Mouse (Mus musculus): Measurements from ENCODE around the gene Sik3. TPM values are rescaled to one million over a fixed set of nuclear protein-coding genes. Genes with fewer than 3 reads are reported as not detected.

Gene Sik3
- polyA plus RNA-seq, 1 experiment from 2014 or later = 5.0 TPM

- peak overlapping the region; percentile 95 for H3K27ac ChIP-seq (ENCODE audit: low read depth)
- H3K9ac ChIP-seq (replicated peaks) = peak overlapping the region; percentile 16; the same call in 1 of the 2 replicates
- H3K4me1 ChIP-seq (ENCODE audit: insufficient read depth) = peaks cover 29% of the 10 kb centered on the region
- H3K36me3 ChIP-seq (replicated peaks; ENCODE audit: insufficient read depth, low read length) = peaks cover 33% of the 10 kb centered on the region
- no peak overlapping the region for H3K4me3 ChIP-seq (ENCODE audit: low read depth, low read length)
- no peak for DNase-seq
- WGBS (ENCODE audit: insufficient replicate concordance) = 60% methylated on average over 10 of the region's 10 CpGs
- H3K4me2 ChIP-seq (ENCODE audit: low read depth, low read length) = no peak overlapping the region
- TF ChIP-seq CTCF (IDR thresholded peaks at IDR 0.05; ENCODE audit: low read depth) (no peak), EP300 (IDR thresholded peaks at IDR 0.05; ENCODE audit: low read depth) (no peak)
- H3K9me3 ChIP-seq (ENCODE audit: low read length) = no peaks in the 10 kb centered on the region
- ATAC-seq = no peak
- no peaks in the 10 kb centered on the region for H3K27me3 ChIP-seq (ENCODE audit: insufficient read depth, low read length)
These were observed 202.3 kb downstream of the Sik3 start for GRCm38 (mm10) chr9:46214946-46215337.

GRCm38 (mm10) chr9:46215338-46216322, 203.0 kb downstream of the Sik3 start:
- DNase-seq = peak; percentile 64
- Histone ChIP-seq H3K9me3 (ENCODE audit: low read length) (no peaks in the 10 kb centered on the region), H3K9ac (replicated peaks) (peak overlapping the region; percentile 32; the same call in 1 of the 2 replicates), H3K4me1 (ENCODE audit: insufficient read depth) (peaks cover 29% of the 10 kb centered on the region), H3K36me3 (replicated peaks; ENCODE audit: insufficient read depth, low read length) (peaks cover 34% of the 10 kb centered on the region), H3K4me3 (ENCODE audit: low read depth, low read length) (no peak overlapping the region), H3K4me2 (ENCODE audit: low read depth, low read length) (peak overlapping the region; percentile 26), H3K27me3 (ENCODE audit: insufficient read depth, low read length) (no peaks in the 10 kb centered on the region), H3K27ac (ENCODE audit: low read depth) (peak overlapping the region; percentile 95)
- TF ChIP-seq CTCF (IDR thresholded peaks at IDR 0.05; ENCODE audit: low read depth) (no peak), EP300 (IDR thresholded peaks at IDR 0.05; ENCODE audit: low read depth) (peak; percentile 85)
- peak; percentile 81 for ATAC-seq
- WGBS (ENCODE audit: insufficient replicate concordance) = 26% methylated on average over 11 of the region's 11 CpGs

DNA sequence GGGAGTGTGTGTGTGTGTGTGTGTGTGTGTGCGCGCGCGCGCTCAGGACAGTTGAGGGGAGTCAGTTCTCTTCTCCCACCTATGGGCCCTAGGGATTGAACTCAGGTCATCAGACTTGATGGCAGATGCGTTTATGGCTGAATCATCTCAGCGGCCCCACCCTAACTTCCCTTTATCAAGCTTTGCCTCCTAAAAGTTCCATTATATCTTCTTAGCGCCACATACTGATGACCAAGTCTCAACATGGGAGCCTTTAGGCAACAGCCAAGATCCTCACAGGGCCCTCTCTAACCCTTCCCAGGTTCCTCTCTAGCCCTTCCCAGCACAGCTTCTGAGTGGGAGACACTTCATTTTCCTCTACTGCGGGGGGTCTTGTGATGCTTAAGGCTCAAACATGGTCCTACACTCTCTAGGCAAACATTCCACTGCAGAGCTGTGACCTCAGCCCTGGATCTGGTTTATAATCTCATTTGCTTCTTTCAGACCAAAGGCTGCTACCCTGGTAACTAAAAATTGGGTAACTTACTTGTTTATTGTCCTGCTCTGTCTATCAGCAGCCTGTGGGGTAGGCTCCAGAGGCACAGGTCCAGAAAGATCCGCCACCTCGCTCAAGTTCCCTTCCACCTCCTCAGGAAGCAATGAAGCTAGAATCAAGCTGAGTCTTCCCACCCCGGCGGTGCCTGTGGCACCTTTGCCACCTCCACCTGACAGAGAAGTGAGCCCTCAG, 204.3 kb downstream of the Sik3 start:
- Histone ChIP-seq H3K36me3 (replicated peaks; ENCODE audit: insufficient read depth, low read length) (peaks cover 37% of the 10 kb centered on the region), H3K9ac (replicated peaks) (peak overlapping the region; percentile 32; the same call in 1 of the 2 replicates), H3K9me3 (ENCODE audit: low read length) (no peaks in the 10 kb centered on the region), H3K27me3 (ENCODE audit: insufficient read depth, low read length) (no peaks in the 10 kb centered on the region), H3K4me2 (ENCODE audit: low read depth, low read length) (no peak overlapping the region), H3K4me3 (ENCODE audit: low read depth, low read length) (no peak overlapping the region), H3K4me1 (ENCODE audit: insufficient read depth) (peaks cover 29% of the 10 kb centered on the region), H3K27ac (ENCODE audit: low read depth) (peak overlapping the region; percentile 95)
- TF ChIP-seq CTCF (IDR thresholded peaks at IDR 0.05; ENCODE audit: low read depth) (no peak), EP300 (IDR thresholded peaks at IDR 0.05; ENCODE audit: low read depth) (no peak)
- WGBS (ENCODE audit: insufficient replicate concordance) = 77% methylated on average over 13 of the region's 13 CpGs
- ATAC-seq (peak; percentile 73), DNase-seq (peak; percentile 37)

DNA sequence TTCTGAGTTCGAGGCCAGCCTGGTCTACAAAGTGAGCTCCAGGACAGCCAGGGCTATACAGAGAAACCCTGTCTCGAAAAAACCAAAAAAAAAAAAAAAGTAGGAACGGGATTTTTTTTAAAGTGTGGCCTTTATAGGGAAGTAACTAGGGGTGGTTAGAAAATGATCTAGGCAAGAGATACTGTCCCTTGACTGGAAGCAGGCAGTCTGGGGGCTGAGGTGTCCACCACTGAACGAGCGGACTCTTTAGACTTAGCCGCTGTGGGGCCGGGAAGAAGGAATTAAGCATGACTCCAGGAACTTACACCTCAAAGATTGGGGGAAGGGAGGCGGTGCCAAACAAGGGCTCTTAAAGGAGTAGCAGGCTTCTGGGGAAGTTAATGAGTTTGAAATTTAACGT, 205.6 kb downstream of the Sik3 start:
- WGBS (ENCODE audit: insufficient replicate concordance) = 56% methylated on average over 9 of the region's 9 CpGs
- DNase-seq = no peak
- H3K36me3 ChIP-seq (replicated peaks; ENCODE audit: insufficient read depth, low read length) = peaks cover 37% of the 10 kb centered on the region
- TF ChIP-seq EP300 (IDR thresholded peaks at IDR 0.05; ENCODE audit: low read depth) (no peak), CTCF (IDR thresholded peaks at IDR 0.05; ENCODE audit: low read depth) (no peak)
- H3K4me1 ChIP-seq (ENCODE audit: insufficient read depth) = peaks cover 29% of the 10 kb centered on the region
- no peak for ATAC-seq
- no peak overlapping the region for H3K27ac ChIP-seq (ENCODE audit: low read depth)
- H3K9me3 ChIP-seq (ENCODE audit: low read length) = no peaks in the 10 kb centered on the region
- no peak overlapping the region for H3K9ac ChIP-seq (replicated peaks)
- no peaks in the 10 kb centered on the region for H3K27me3 ChIP-seq (ENCODE audit: insufficient read depth, low read length)
- no peak overlapping the region for H3K4me2 ChIP-seq (ENCODE audit: low read depth, low read length)
- no peak overlapping the region for H3K4me3 ChIP-seq (ENCODE audit: low read depth, low read length)

DNA sequence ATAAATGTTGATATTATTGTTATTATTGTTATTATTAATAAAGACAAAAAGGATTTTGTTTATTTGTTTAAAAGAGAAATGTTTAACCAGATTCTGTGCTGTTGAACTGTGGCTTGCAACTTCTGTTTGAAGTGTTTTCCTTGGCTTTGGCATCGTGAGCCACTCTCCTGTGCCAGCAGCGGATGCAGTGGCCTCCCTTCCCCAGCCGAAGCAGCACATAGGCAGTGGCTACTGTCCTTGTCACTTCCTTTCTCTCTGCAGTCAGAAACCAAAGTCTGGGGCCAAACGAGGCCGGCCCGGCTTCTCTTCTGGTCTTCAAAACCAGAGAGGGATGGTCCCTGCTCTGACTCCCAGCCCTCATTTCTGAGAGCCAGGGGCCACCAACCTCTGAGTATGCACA, 210.5 kb downstream of the Sik3 start:
- no peak overlapping the region for H3K4me2 ChIP-seq (ENCODE audit: low read depth, low read length)
- no peak overlapping the region for H3K4me3 ChIP-seq (ENCODE audit: low read depth, low read length)
- H3K9ac ChIP-seq (replicated peaks) = no peak overlapping the region
- H3K27ac ChIP-seq (ENCODE audit: low read depth) = 0 out of 2 replicates have a peak overlapping the region, but pooled peaks have one; percentile 2
- TF ChIP-seq CTCF (IDR thresholded peaks at IDR 0.05; ENCODE audit: low read depth) (no peak), EP300 (IDR thresholded peaks at IDR 0.05; ENCODE audit: low read depth) (no peak)
- H3K36me3 ChIP-seq (replicated peaks; ENCODE audit: insufficient read depth, low read length) = peaks cover 32% of the 10 kb centered on the region
- H3K4me1 ChIP-seq (ENCODE audit: insufficient read depth) = peaks cover 18% of the 10 kb centered on the region
- H3K9me3 ChIP-seq (ENCODE audit: low read length) = no peaks in the 10 kb centered on the region
- H3K27me3 ChIP-seq (ENCODE audit: insufficient read depth, low read length) = no peaks in the 10 kb centered on the region
- 74% methylated on average over 6 of the region's 6 CpGs for WGBS (ENCODE audit: insufficient replicate concordance)
- no peak for DNase-seq
- no peak for ATAC-seq

GRCm38 (mm10) chr9:46224101-46224500, 211.5 kb downstream of the Sik3 start:
- whole genome bisulfite sequencing (ENCODE audit: insufficient replicate concordance) = 55% methylated on average over 3 of the region's 3 CpGs
- TF ChIP-seq CTCF (IDR thresholded peaks at IDR 0.05; ENCODE audit: low read depth) = no peak
- TF ChIP-seq EP300 (IDR thresholded peaks at IDR 0.05; ENCODE audit: low read depth) = no peak
- Histone ChIP-seq H3K9ac (replicated peaks) (no peak overlapping the region), H3K36me3 (replicated peaks; ENCODE audit: insufficient read depth, low read length) (peaks cover 32% of the 10 kb centered on the region), H3K4me3 (ENCODE audit: low read depth, low read length) (no peak overlapping the region), H3K4me2 (ENCODE audit: low read depth, low read length) (no peak overlapping the region), H3K27ac (ENCODE audit: low read depth) (peak overlapping the region; percentile 87), H3K4me1 (ENCODE audit: insufficient read depth) (peaks cover 19% of the 10 kb centered on the region), H3K9me3 (ENCODE audit: low read length) (no peaks in the 10 kb centered on the region), H3K27me3 (ENCODE audit: insufficient read depth, low read length) (no peaks in the 10 kb centered on the region)
- ATAC-seq (no peak), DNase-seq (no peak)

Measured in liver, postnatal 0 days (tissue).